Mouse (Mus musculus): Measurements from ENCODE around the gene Vmn2r111. TPM values are rescaled to one million over a fixed set of nuclear protein-coding genes. Genes with fewer than 3 reads are reported as not detected.

The Vmn2r111 gene
- 0.07 TPM for polyA plus RNA-seq (2014; fragmentation: Illumina TruSeq; extraction: RNeasy Lipid Tissue Mini Kit (QIAGEN cat#74804); ENCODE audit: low read depth, low replicate concordance)

DNA sequence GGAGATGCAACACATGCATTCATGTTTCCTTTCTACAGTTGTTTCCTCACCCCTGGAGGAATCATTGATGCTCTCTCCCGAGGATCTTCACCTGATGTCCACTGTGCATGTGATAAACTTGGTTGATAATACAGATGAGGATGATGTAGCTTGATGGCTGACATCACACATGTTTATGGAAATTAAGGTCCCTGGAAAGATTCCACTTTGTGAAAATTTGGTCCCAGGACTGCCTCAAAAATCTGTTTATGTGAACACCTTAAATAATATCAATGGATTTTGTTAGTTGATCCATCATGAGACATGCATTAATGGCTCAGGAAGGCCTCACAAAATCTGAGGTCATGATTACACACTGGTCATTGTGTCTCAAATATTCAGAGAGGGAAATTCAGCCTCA lies at the start of gene Vmn2r111:
TSS of gene Vmn2r111 (minus strand) at position 101 of the 400 bp plus-strand sequence.

DNA sequence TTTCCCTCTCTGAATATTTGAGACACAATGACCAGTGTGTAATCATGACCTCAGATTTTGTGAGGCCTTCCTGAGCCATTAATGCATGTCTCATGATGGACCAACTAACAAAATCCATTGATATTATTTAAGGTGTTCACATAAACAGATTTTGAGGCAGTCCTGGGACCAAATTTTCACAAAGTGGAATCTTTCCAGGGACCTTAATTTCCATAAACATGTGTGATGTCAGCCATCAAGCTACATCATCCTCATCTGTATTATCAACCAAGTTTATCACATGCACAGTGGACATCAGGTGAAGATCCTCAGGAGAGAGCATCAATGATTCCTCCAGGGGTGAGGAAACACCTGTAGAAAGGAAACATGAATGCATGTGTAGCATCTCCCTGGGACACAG lies 27.4 kb upstream of the Vmn2r111 start, which contains the start of gene Vmn2r112:
TSS of gene Vmn2r112 (plus strand) at position 301 of the 400 bp plus-strand sequence.

Other genes starting within 250 kb of the Vmn2r111 start
- 49.4 TPM for gene Zfp944, start 212.1 kb downstream of the Vmn2r111 start, polyA plus RNA-seq (2014; fragmentation: Illumina TruSeq; extraction: RNeasy Lipid Tissue Mini Kit (QIAGEN cat#74804); ENCODE audit: low read depth, low replicate concordance)
- gene Zfp758, start 212.0 kb downstream of the Vmn2r111 start, polyA plus RNA-seq (2014; fragmentation: Illumina TruSeq; extraction: RNeasy Lipid Tissue Mini Kit (QIAGEN cat#74804); ENCODE audit: low read depth, low replicate concordance): 20.8 TPM
- gene Zfp946, start 149.3 kb downstream of the Vmn2r111 start, polyA plus RNA-seq (2014; fragmentation: Illumina TruSeq; extraction: RNeasy Lipid Tissue Mini Kit (QIAGEN cat#74804); ENCODE audit: low read depth, low replicate concordance): 12.3 TPM
- gene Vmn2r112, start 27.5 kb upstream of the Vmn2r111 start, polyA plus RNA-seq (2014; fragmentation: Illumina TruSeq; extraction: RNeasy Lipid Tissue Mini Kit (QIAGEN cat#74804); ENCODE audit: low read depth, low replicate concordance): 0.15 TPM